Mouse (Mus musculus): ENCODE measurements at regions not wholly inside any gene's neighbourhood (a gene's known extent, or its start where the extent isn't known, plus 50 kb on each side); places are given as distances from the start of the nearest gene placed in this dataset.

GRCm38 (mm10) chr12:97218445-97218844, 1040.8 kb downstream of the Galc start:
- no peaks in the 10 kb centered on the region for H3K9me3 ChIP-seq (ENCODE audit: control insufficient read depth, low read length)
- WGBS: 73% methylated on average over 2 of the region's 2 CpGs
- H3K27me3 ChIP-seq (ENCODE audit: control insufficient read depth, insufficient read depth, low read length): no peaks in the 10 kb centered on the region
- no peak overlapping the region for H3K4me3 ChIP-seq (replicated peaks; ENCODE audit: low read length)
- no peaks in the 10 kb centered on the region for H3K36me3 ChIP-seq (ENCODE audit: control insufficient read depth, insufficient read depth, low read length)
- no peak overlapping the region for H3K4me2 ChIP-seq (replicated peaks; ENCODE audit: low read depth, low read length, severe bottlenecking)
- ATAC-seq (ENCODE audit: low FRiP score, low read depth): no peak
- H3K4me1 ChIP-seq (ENCODE audit: control insufficient read depth, insufficient read depth, low read length): no peaks in the 10 kb centered on the region
- no peak overlapping the region for H3K9ac ChIP-seq (ENCODE audit: low read depth, low read length, severe bottlenecking)
- TF ChIP-seq POLR2A (IDR thresholded peaks at IDR 0.05; ENCODE audit: borderline replicate concordance, extremely low read depth, insufficient read depth, insufficient read length): no peak
- no peak overlapping the region for H3K27ac ChIP-seq (replicated peaks; ENCODE audit: low read depth, low read length)
- DNase-seq (ENCODE audit: low spot score): no peak

GRCm38 (mm10) chr12:97217608-97218007, 1041.7 kb downstream of the Galc start:
- H3K27me3 ChIP-seq (ENCODE audit: control insufficient read depth, insufficient read depth, low read length): no peaks in the 10 kb centered on the region
- no peaks in the 10 kb centered on the region for H3K36me3 ChIP-seq (ENCODE audit: control insufficient read depth, insufficient read depth, low read length)
- no peak overlapping the region for H3K9ac ChIP-seq (ENCODE audit: low read depth, low read length, severe bottlenecking)
- H3K4me3 ChIP-seq (replicated peaks; ENCODE audit: low read length): no peak overlapping the region
- no peak for TF ChIP-seq POLR2A (IDR thresholded peaks at IDR 0.05; ENCODE audit: borderline replicate concordance, extremely low read depth, insufficient read depth, insufficient read length)
- H3K9me3 ChIP-seq (ENCODE audit: control insufficient read depth, low read length): no peaks in the 10 kb centered on the region
- DNase-seq (ENCODE audit: low spot score) (no peak), ATAC-seq (ENCODE audit: low FRiP score, low read depth) (no peak)
- H3K4me2 ChIP-seq (replicated peaks; ENCODE audit: low read depth, low read length, severe bottlenecking): no peak overlapping the region
- 86% methylated on average over 7 of the region's 7 CpGs for WGBS
- H3K4me1 ChIP-seq (ENCODE audit: control insufficient read depth, insufficient read depth, low read length): no peaks in the 10 kb centered on the region
- no peak overlapping the region for H3K27ac ChIP-seq (replicated peaks; ENCODE audit: low read depth, low read length)

GRCm38 (mm10) chr12:97203636-97204389, 1055.4 kb downstream of the Galc start:
- DNase-seq (ENCODE audit: low spot score) (peak; percentile 50), ATAC-seq (ENCODE audit: low FRiP score, low read depth) (peak; percentile 82)
- Histone ChIP-seq H3K36me3 (ENCODE audit: control insufficient read depth, insufficient read depth, low read length) (no peaks in the 10 kb centered on the region), H3K9me3 (ENCODE audit: control insufficient read depth, low read length) (no peaks in the 10 kb centered on the region), H3K4me2 (replicated peaks; ENCODE audit: low read depth, low read length, severe bottlenecking) (no peak overlapping the region), H3K4me3 (replicated peaks; ENCODE audit: low read length) (no peak overlapping the region), H3K27ac (replicated peaks; ENCODE audit: low read depth, low read length) (no peak overlapping the region), H3K27me3 (ENCODE audit: control insufficient read depth, insufficient read depth, low read length) (no peaks in the 10 kb centered on the region), H3K4me1 (ENCODE audit: control insufficient read depth, insufficient read depth, low read length) (0 out of 2 replicates have a peak, but pooled peaks cover 3% of the 10 kb centered on the region), H3K9ac (ENCODE audit: low read depth, low read length, severe bottlenecking) (no peak overlapping the region)
- TF ChIP-seq POLR2A (IDR thresholded peaks at IDR 0.05; ENCODE audit: borderline replicate concordance, extremely low read depth, insufficient read depth, insufficient read length): no peak
- 16% methylated on average over 3 of the region's 3 CpGs for WGBS

- no peak for TF ChIP-seq POLR2A (IDR thresholded peaks at IDR 0.05; ENCODE audit: borderline replicate concordance, extremely low read depth, insufficient read depth, insufficient read length)
These were observed 1097.4 kb downstream of the Galc start for GRCm38 (mm10) chr12:97161853-97162252.

GRCm38 (mm10) chr12:97161429-97161828, 1097.8 kb downstream of the Galc start:
- H3K4me3 ChIP-seq (replicated peaks; ENCODE audit: low read length): no peak overlapping the region
- no peak overlapping the region for H3K9ac ChIP-seq (ENCODE audit: low read depth, low read length, severe bottlenecking)
- H3K27me3 ChIP-seq (ENCODE audit: control insufficient read depth, insufficient read depth, low read length): no peaks in the 10 kb centered on the region
- WGBS: 24% methylated on average over 9 of the region's 9 CpGs
- TF ChIP-seq POLR2A (IDR thresholded peaks at IDR 0.05; ENCODE audit: borderline replicate concordance, extremely low read depth, insufficient read depth, insufficient read length): no peak
- H3K36me3 ChIP-seq (ENCODE audit: control insufficient read depth, insufficient read depth, low read length): no peaks in the 10 kb centered on the region
- H3K4me2 ChIP-seq (replicated peaks; ENCODE audit: low read depth, low read length, severe bottlenecking): no peak overlapping the region
- peak; percentile 15 for DNase-seq (ENCODE audit: low spot score)
- 0 out of 2 replicates have a peak, but pooled peaks cover 3% of the 10 kb centered on the region for H3K4me1 ChIP-seq (ENCODE audit: control insufficient read depth, insufficient read depth, low read length)
- peak; percentile 37 for ATAC-seq (ENCODE audit: low FRiP score, low read depth)
- no peaks in the 10 kb centered on the region for H3K9me3 ChIP-seq (ENCODE audit: control insufficient read depth, low read length)
- no peak overlapping the region for H3K27ac ChIP-seq (replicated peaks; ENCODE audit: low read depth, low read length)

More at GRCm38 (mm10) chr12:97161853-97162252, 1097.4 kb downstream of the Galc start:
- DNase-seq (ENCODE audit: low spot score) (no peak), ATAC-seq (ENCODE audit: low FRiP score, low read depth) (no peak)
- 0 out of 2 replicates have a peak, but pooled peaks cover 3% of the 10 kb centered on the region for H3K4me1 ChIP-seq (ENCODE audit: control insufficient read depth, insufficient read depth, low read length)
- no peak overlapping the region for H3K4me3 ChIP-seq (replicated peaks; ENCODE audit: low read length)
- H3K27ac ChIP-seq (replicated peaks; ENCODE audit: low read depth, low read length): no peak overlapping the region
- H3K9me3 ChIP-seq (ENCODE audit: control insufficient read depth, low read length): no peaks in the 10 kb centered on the region
- no peak overlapping the region for H3K9ac ChIP-seq (ENCODE audit: low read depth, low read length, severe bottlenecking)
- H3K4me2 ChIP-seq (replicated peaks; ENCODE audit: low read depth, low read length, severe bottlenecking): no peak overlapping the region
- H3K36me3 ChIP-seq (ENCODE audit: control insufficient read depth, insufficient read depth, low read length): no peaks in the 10 kb centered on the region
- H3K27me3 ChIP-seq (ENCODE audit: control insufficient read depth, insufficient read depth, low read length): no peaks in the 10 kb centered on the region
